Mouse (Mus musculus) embryonic fibroblast, embryonic 13.5 days (primary cell): ENCODE data around the gene Zdhhc9. TPM values are rescaled to one million over a fixed set of nuclear protein-coding genes. Genes with fewer than 3 reads are reported as not detected.

Source experiments
- H3K27ac ChIP-seq: 2 replicates; pipeline ENCODE4 v1.5.1; 2012; ENCODE audit warnings: low read length, control low read depth, inconsistent platforms; ENCODE audit not compliant: insufficient read depth
- H3K4me1 ChIP-seq: 2 replicates; pipeline ENCODE4 v1.6.1; 2011; ENCODE audit warnings: low read length; ENCODE audit not compliant: control insufficient read depth, insufficient read depth
- H3K4me3 ChIP-seq: 2 replicates; pipeline ENCODE4 v1.5.1; 2011; ENCODE audit warnings: mild to moderate bottlenecking, control low read depth, low read length; ENCODE audit not compliant: insufficient read depth
- CTCF ChIP-seq: IDR thresholded peaks from 2 replicates; pipeline ENCODE4 v1.5.1; 2011; ENCODE audit warnings: mild to moderate bottlenecking, control low read depth, low read length, moderate library complexity, borderline replicate concordance; ENCODE audit not compliant: insufficient read depth
- POLR2A ChIP-seq: IDR thresholded peaks from 2 replicates; pipeline ENCODE4 v1.6.1; 2011; ENCODE audit warnings: low read depth, mild to moderate bottlenecking, control low read depth, low read length, moderate library complexity
- polyA plus RNA-seq: library from polyadenylated mRNA; stranded (reverse); fragments of >200 nt; gene quantifications from 2 replicates; pipeline ENCODE4 v1.2.4, GENCODE M21; 2011; ENCODE audit warnings: low read depth; ENCODE audit not compliant: missing spikeins, insufficient read length

The Zdhhc9 gene
- polyA plus RNA-seq, 1 experiment: 53.6 TPM

GRCm38 (mm10) chrX:48203763-48204162 is 4.9 kb downstream of the Zdhhc9 start:
- H3K4me3 ChIP-seq: no peak overlapping the region
- no peak overlapping the region for H3K27ac ChIP-seq
- no peaks in the 10 kb centered on the region for H3K4me1 ChIP-seq
- TF ChIP-seq POLR2A (no peak), CTCF (no peak)

GRCm38 (mm10) chrX:48202995-48203394 is 5.7 kb downstream of the Zdhhc9 start:
- Histone ChIP-seq H3K27ac (no peak overlapping the region), H3K4me3 (no peak overlapping the region), H3K4me1 (no peaks in the 10 kb centered on the region)
- no peak for TF ChIP-seq POLR2A

GRCm38 (mm10) chrX:48202436-48202835 is 6.2 kb downstream of the Zdhhc9 start:
- Histone ChIP-seq H3K4me3 (no peak overlapping the region), H3K4me1 (no peaks in the 10 kb centered on the region), H3K27ac (no peak overlapping the region)
- TF ChIP-seq CTCF (no peak), POLR2A (no peak)

- no peak overlapping the region for H3K4me3 ChIP-seq
- H3K4me1 ChIP-seq: no peaks in the 10 kb centered on the region
- TF ChIP-seq POLR2A (no peak), CTCF (no peak)
- H3K27ac ChIP-seq: no peak overlapping the region
Measured at GRCm38 (mm10) chrX:48201973-48202372, 6.7 kb downstream of the Zdhhc9 start.

GRCm38 (mm10) chrX:48200699-48201098 is 8.0 kb downstream of the Zdhhc9 start:
- no peak overlapping the region for H3K4me3 ChIP-seq
- no peak overlapping the region for H3K27ac ChIP-seq
- H3K4me1 ChIP-seq: no peaks in the 10 kb centered on the region
- no peak for TF ChIP-seq POLR2A
- no peak for TF ChIP-seq CTCF

GRCm38 (mm10) chrX:48199026-48199425 is 9.7 kb downstream of the Zdhhc9 start:
- Histone ChIP-seq H3K4me1 (no peaks in the 10 kb centered on the region), H3K4me3 (no peak overlapping the region), H3K27ac (no peak overlapping the region)
- TF ChIP-seq CTCF: no peak
- no peak for TF ChIP-seq POLR2A

GRCm38 (mm10) chrX:48197856-48198255 is 10.8 kb downstream of the Zdhhc9 start:
- no peaks in the 10 kb centered on the region for H3K4me1 ChIP-seq
- no peak overlapping the region for H3K4me3 ChIP-seq
- no peak overlapping the region for H3K27ac ChIP-seq
- TF ChIP-seq CTCF: no peak
- TF ChIP-seq POLR2A: no peak

GRCm38 (mm10) chrX:48193235-48194152 is 15.2 kb downstream of the Zdhhc9 start:
- no peaks in the 10 kb centered on the region for H3K4me1 ChIP-seq
- TF ChIP-seq POLR2A: no peak
- TF ChIP-seq CTCF: no peak
- no peak overlapping the region for H3K27ac ChIP-seq
- H3K4me3 ChIP-seq: no peak overlapping the region

- TF ChIP-seq POLR2A (no peak), CTCF (no peak)
- Histone ChIP-seq H3K4me3 (no peak overlapping the region), H3K27ac (no peak overlapping the region), H3K4me1 (no peaks in the 10 kb centered on the region)
Measured at GRCm38 (mm10) chrX:48191261-48191660, 17.4 kb downstream of the Zdhhc9 start.

- Histone ChIP-seq H3K4me1 (no peaks in the 10 kb centered on the region), H3K27ac (no peak overlapping the region), H3K4me3 (no peak overlapping the region)
- TF ChIP-seq POLR2A: no peak
Measured at GRCm38 (mm10) chrX:48184703-48185102, 24.0 kb downstream of the Zdhhc9 start.
